Mouse (Mus musculus) c-Kit-positive CD71-negative TER-119-negative erythroid progenitor cells, embryonic 14.5 days (primary cell): ENCODE results near the gene Ankrd27.
A peak's percentile ranks its signal among the peaks of the same experiment; 100 is the strongest.
"Not testable (repeated sequence)": the region's sequence is repeated elsewhere in the genome, so short reads cannot be mapped to it uniquely, and the experiment has no call there.

ENCODE experiments used
- DNase-seq: peaks from one replicate; pipeline ENCODE4 v3.0.0-alpha.2; 2013; ENCODE audit warnings: low read depth

Ankrd27 gene

DNA sequence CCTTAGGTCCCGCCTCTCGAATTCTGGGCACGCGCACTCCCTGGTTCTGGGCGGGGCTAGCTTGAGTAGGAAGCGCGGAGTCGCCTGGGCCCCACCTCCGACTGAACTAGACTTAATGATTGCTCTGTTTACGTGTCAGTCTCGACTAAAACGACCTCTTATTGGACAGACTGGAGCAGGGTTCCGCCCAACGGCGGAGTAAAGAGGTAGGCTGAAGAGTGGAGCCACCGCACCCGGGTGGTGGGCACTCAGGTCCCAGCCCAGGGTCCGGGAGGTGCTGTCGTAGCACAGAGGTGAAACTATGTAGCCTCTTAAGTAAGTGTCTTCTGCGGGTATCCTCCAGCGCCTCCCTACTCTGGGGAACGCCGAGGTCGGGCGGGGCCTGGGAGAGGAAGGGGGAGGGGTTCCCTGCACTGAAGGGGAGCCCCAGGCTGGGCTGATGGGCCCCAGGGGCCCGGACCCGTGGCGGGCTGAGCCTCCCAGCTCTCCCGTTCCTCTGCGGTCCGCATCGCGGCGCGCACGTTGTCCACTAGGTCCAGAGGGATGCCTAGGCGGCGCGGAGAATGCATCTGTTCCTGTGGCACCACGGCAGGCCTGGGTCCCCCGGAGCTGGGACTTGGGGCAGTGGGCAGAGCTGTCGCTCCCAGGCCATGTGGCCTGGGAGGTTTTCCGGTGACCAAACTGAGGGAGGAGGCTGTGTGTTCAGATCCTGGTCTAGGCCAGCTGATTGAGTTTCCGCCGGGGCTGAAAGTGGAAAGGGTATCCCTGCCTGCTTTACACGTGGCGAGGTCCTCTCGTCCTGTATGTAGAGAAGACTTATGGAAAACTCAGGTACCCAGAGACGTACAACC is at the start of gene Ankrd27:
TSS of gene Ankrd27 (plus strand) at position 190 of the 851 bp plus-strand sequence.
- peak; percentile 93 for DNase-seq

- no peak for DNase-seq
Measured at GRCm38 (mm10) chr7:35537562-35537961, 48.5 kb upstream of the Ankrd27 start, which contains the start of gene Tdrd12. Tdrd12 (minus strand) TSS chr7:35537745.

- no peak for DNase-seq
Measured at GRCm38 (mm10) chr7:35545881-35546280, 40.2 kb upstream of the Ankrd27 start.

DNA sequence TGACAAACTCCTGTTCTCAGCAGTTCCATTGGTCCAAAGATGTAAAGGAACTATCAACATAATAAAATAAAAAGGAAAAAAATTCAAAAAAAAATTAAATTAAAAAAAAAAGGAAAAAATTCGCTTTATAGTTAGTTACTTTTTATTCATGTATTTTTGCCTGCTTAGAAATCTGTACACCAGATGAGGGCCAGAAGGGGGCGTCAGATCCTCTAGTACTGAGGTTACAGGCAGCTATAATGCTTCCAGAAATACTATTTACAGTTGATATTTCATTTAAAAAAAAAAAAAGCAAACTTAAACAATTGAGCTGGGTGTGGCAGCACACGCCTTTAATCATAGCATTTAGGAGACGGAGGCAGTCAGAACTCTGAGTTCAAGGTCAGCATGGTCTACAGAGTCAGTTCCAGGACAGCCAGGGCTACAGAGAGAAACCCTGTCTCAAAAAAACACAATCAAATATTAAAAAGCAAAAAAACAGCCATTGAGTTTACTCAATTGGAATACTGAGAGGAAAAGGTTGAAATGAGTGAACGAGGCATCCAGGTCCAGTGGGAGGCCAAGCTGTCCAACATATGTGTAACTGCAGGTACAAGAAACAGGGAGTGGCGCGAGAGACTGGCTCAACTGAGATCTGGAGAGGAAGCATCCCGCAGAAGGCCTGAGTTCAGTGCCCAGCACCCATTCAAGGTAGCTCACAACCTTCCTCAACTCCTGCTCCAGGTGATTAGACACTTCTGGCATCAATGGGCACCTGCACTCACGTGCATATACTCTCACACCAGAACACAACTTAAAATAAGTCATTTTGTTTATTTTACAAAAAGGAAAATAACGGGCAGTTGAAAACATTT is 32.1 kb upstream of the Ankrd27 start:
- no peak for DNase-seq

GRCm38 (mm10) chr7:35554605-35555175 is 31.4 kb upstream of the Ankrd27 start:
- DNase-seq: no peak

GRCm38 (mm10) chr7:35555224-35556204 is 30.5 kb upstream of the Ankrd27 start:
- peak; percentile 70 for DNase-seq

- DNase-seq: no peak
Measured at GRCm38 (mm10) chr7:35556205-35556603, 29.8 kb upstream of the Ankrd27 start, which contains the start of gene Nudt19. Nudt19 (minus strand) TSS chr7:35556304.

DNA sequence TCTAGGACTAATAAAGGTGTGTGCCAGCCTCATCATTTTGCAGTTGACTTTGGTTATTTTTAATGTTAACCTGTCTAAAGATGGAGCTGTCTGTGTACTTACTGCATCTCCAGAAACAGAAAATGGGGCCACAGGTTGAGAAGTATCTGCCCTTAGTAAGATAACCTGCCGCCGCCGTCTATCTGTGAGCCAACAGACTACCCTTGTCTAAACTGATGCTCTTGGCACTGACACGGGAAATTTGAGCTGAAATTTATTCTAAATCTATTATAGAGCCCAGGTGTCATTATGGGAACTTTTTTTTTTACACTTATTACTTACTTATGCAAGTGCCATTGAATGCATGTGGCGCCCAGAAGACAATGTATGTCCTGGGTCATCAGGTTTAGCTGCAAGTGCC is 29.1 kb upstream of the Ankrd27 start:
- no peak for DNase-seq

DNA sequence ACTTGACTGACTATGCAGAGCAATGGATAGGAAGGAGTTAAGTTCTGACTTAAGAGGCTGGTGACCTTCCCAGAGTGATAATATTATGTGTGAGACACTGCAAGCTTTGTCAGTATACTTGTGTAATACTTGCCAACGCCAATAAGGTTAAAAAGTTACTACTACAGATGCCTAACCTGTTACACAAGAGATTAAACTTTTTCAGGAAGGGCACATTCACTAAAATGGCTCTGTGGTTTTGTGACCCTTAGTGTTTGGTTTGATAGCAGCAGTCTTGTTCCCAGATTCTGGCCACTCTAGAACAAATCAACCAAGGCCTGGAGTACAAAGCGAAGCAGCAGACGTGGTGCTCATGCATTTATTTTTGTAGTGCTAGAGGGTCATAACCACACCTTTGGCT is 28.5 kb upstream of the Ankrd27 start:
- no peak for DNase-seq

- no peak for DNase-seq
Measured at GRCm38 (mm10) chr7:35558681-35559080, 27.4 kb upstream of the Ankrd27 start.

DNA sequence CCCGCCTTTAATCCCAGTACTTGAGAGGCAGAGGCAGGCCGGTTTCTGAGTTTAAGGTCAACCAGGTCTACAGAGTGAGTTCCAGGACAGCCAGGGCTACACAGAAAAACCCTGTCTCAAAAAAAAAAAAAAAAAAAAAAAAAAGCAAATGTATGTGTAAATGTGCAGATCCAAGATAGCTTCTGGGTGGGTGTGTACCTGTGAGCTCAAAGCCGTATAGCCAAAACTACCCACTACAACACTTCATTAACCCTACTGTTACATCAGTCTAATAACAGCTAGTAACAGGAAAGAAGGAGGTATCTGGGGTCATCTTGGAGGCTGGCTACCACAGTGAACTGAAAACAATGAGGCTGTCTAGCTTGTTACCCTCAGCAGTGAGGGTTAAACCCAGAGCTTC is 26.2 kb upstream of the Ankrd27 start:
- no peak for DNase-seq

DNA sequence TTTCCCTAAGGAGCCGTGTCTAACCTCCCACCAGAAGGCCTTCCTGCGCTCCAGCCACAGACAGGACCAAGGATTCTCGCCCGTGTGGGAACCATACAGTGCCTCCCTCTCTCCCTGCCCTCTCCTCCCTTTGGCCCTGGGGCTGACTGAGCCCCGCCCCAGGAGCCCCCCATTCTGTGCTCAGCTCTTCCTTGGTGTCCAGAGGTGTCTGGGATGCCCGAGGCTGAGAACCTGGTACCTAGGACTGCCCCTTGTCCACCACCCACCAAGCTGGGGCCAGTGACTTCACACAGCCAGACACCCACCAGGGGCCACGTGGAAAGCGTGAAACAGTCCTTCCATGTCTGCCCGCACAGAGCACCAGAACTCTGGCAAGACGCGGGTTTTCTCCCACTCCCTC is 23.0 kb upstream of the Ankrd27 start:
- no peak for DNase-seq

GRCm38 (mm10) chr7:35564067-35564865 is 21.8 kb upstream of the Ankrd27 start:
- DNase-seq: no peak

DNA sequence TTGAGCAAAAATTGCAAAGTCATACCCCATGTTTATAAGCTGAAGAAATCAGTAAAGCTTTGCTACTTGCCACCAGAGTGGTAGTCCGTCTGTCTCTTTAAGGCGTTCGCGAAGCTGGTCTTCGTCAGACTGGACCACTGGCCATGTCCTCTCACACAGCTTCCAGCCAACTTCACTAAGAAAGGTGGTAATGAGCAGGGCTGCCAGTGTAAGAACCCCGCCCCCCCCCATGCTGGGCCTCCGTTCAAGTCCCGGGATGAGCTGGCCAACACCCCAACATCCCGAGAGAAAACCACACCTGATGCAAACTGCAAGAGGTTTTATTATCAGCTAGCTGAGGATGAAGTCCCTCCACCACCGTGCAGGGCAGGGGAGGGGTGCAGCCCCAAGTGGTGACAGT is 21.2 kb upstream of the Ankrd27 start:
- DNase-seq: not testable (repeated sequence)

DNA sequence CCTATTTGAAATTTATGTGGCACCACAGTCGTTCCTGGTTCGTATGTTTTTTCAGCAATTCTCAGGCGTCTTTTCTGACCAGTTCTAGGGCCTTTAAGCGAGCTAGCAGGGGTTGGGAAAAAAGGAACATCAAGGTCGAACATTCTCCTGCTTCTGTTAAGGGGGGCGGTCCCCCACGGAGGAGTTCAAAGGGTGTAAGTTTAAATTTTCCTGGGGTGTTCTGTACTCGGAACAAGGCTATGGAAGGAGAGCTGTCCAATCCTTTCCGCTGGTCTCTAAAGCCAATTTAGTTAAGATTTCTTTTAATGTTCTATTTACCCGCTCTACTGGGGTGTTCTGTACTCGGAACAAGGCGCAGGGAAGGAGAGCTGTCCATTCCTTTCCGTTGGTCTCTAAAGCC is 20.1 kb upstream of the Ankrd27 start:
- not testable (repeated sequence) for DNase-seq

DNA sequence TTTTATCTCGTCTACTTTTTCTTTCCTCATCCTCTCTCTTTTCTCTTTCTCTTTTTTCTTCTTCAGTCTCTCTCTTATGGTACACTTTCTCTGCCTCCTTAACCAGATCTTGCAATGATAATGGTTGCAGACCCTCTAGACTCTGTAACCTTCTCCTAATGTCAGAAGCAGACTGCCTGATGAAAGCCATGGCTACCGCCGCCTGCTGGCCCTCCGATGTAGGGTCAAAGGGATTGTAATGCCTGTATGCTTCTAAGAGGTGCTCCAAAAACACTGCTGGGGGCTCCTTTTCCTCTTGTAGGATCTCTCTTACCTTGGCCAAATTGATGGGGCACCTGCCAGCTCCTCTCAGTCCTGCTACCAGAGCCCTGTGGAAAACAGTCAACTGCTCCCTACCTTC is 16.3 kb upstream of the Ankrd27 start:
- not testable (repeated sequence) for DNase-seq

GRCm38 (mm10) chr7:35570883-35571282 is 15.2 kb upstream of the Ankrd27 start:
- DNase-seq: not testable (repeated sequence)

- DNase-seq: no peak
Measured at GRCm38 (mm10) chr7:35579849-35580248, 6.2 kb upstream of the Ankrd27 start.

GRCm38 (mm10) chr7:35582719-35583118 is 3.3 kb upstream of the Ankrd27 start:
- DNase-seq: no peak

DNA sequence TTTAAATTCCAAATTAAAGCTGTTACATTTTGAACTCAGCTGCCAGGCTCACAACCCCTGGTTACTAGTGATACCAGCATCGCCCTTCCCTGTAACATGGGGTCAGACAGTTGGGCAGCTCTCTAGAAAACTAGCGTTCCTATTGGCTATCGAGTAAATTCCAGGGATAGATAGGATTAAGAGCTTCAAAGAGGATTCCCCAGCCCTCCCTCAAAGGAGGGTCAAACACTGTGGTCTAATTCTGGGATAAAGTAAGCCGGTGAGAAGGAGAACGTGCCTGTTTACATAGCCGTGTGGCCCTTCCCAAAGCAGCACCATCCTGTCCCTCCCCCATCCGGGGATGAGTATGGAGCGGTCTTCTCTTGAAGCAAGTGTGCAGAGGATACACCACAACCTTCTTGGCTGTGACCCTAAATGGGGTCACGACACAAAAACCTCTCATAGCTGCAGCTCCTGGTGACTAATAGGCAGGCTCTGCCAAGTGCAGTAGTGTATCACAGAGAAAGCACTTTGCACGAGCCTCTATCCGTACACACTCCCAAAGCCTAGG is 2.5 kb upstream of the Ankrd27 start:
- no peak for DNase-seq
